Mouse (Mus musculus) testis, adult 2 months (tissue): Measurements from ENCODE around the gene B830017H08Rik. TPM values are rescaled to one million over a fixed set of nuclear protein-coding genes. Genes with fewer than 3 reads are reported as not detected.

Experiments used
- H3K27ac ChIP-seq: fragments of 200-500 bp; 2 replicates; pipeline ENCODE4 v1.5.1; 2012; ENCODE audit warnings: low read depth, low read length; ENCODE audit not compliant: control insufficient read depth, insufficient read depth
- H3K27me3 ChIP-seq: fragments of 200-500 bp; 2 replicates; pipeline ENCODE4 v1.6.1; 2012; ENCODE audit warnings: mild to moderate bottlenecking, low read length, moderate library complexity; ENCODE audit not compliant: control insufficient read depth, insufficient read depth
- H3K36me3 ChIP-seq: fragments of 200-500 bp; 2 replicates; pipeline ENCODE4 v1.6.1; 2012; ENCODE audit warnings: mild to moderate bottlenecking, low read length; ENCODE audit not compliant: control insufficient read depth, insufficient read depth
- H3K4me1 ChIP-seq: fragments of 200-500 bp; 2 replicates; pipeline ENCODE4 v1.6.1; 2012; ENCODE audit warnings: low read length; ENCODE audit not compliant: control insufficient read depth, insufficient read depth
- H3K4me3 ChIP-seq: fragments of 200-500 bp; 2 replicates; pipeline ENCODE4 v1.5.1; 2012; ENCODE audit warnings: low read depth, mild to moderate bottlenecking, low read length, moderate library complexity, mixed read lengths; ENCODE audit not compliant: control insufficient read depth
- CTCF ChIP-seq: fragments of 200-500 bp; IDR thresholded peaks from 2 replicates; pipeline ENCODE4 v1.5.1; 2012; ENCODE audit warnings: low read depth, mild to moderate bottlenecking, inconsistent platforms, low read length, moderate library complexity; ENCODE audit not compliant: control insufficient read depth, insufficient read depth, insufficient replicate concordance
- POLR2A ChIP-seq: fragments of 200-500 bp; IDR thresholded peaks from 2 replicates; pipeline ENCODE4 v1.6.1; 2012; ENCODE audit warnings: low read depth, mild to moderate bottlenecking, inconsistent platforms, low read length, moderate library complexity; ENCODE audit not compliant: control insufficient read depth
- polyA plus RNA-seq: library from polyadenylated mRNA; depleted of rRNA; stranded (reverse); fragments of >200 nt; gene quantifications from 2 replicates; pipeline ENCODE4 v1.2.3, GENCODE M21; 2012

The B830017H08Rik gene
- polyA plus RNA-seq, 1 experiment, result 4.5 TPM

DNA sequence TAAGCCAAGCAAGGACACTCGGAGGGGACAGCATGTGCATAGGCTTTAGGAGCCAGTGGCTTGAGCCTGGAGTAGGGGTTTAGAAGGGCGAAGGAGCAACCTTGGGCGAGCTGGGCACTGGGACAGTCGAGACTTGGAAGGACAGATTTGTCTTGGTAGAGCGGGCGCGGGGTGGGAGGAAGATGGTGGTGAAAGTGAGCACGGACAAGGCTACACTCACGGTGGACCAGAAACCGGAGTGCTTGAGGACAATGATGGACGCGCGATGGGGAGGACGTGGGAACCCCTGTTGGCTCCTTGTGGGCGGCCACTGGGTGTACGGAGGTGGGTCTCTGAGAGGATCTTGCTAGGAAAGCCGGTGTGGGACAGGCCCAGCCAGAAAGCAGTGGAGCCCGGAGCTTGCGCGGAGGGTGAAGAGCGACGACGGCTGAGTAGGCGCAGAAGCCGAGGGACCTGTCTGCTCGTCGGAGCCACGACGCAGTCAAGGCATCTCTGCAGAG lies 35.1 kb upstream of the B830017H08Rik start:
- no peak overlapping the region; the same call in 1 of the 2 replicates for H3K27ac ChIP-seq
- H3K36me3 ChIP-seq, result no peaks in the 10 kb centered on the region
- no peaks in the 10 kb centered on the region for H3K27me3 ChIP-seq
- TF ChIP-seq POLR2A (no peak), CTCF (no peak)
- peak overlapping the region; percentile 54 for H3K4me3 ChIP-seq
- peaks cover 21% of the 10 kb centered on the region for H3K4me1 ChIP-seq

DNA sequence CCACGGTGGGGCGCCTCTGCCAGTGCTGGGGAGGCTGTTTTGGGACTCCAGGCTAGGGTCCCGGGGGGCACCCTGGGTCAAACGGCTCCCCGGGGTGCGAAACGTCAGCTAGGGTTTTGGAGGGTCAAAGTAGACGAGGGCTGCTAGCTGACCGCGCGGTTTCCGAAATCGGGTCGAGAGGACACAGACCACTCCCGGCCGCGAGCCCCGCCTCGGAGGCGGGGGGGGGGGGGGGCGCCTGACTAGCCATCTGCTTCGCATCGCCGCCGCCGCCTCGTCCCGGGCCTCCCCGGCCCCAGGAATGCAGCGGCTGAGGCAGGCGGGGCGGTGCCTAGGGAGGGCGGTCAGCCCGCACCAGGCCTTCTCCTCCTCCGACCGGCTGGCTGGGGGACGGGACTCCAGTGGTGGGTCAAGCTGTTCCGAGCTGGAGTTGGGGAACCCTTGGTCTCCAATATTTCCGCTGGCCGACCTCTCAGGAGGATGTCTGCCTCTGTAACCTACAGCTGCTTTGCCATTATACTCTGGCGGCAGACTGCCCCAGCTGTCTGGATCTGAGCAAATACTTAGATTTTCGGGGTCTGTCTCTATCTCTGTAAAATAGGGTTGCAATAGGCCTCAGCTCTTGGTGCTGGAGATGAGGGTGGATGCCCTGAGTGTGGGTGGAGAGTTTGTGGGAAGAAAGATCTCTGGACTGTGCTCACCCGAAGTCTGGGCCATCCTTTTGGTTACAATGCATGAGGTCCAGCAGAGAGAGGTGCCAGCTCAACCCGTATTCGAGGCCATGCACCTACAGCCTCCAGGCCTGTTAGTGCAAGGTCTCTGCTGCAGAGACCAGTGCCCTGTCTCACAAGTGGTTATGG lies 34.4 kb upstream of the B830017H08Rik start:
- no peak overlapping the region; the same call in 1 of the 2 replicates for H3K27ac ChIP-seq
- H3K36me3 ChIP-seq, result no peaks in the 10 kb centered on the region
- TF ChIP-seq POLR2A, result no peak
- TF ChIP-seq CTCF, result no peak
- H3K4me3 ChIP-seq, result peak overlapping the region; percentile 54
- H3K27me3 ChIP-seq, result no peaks in the 10 kb centered on the region
- H3K4me1 ChIP-seq, result peaks cover 28% of the 10 kb centered on the region

- Histone ChIP-seq H3K27me3 (no peaks in the 10 kb centered on the region), H3K4me3 (no peak overlapping the region), H3K27ac (no peak overlapping the region), H3K36me3 (no peaks in the 10 kb centered on the region), H3K4me1 (peaks cover 37% of the 10 kb centered on the region)
- TF ChIP-seq POLR2A, result no peak
- TF ChIP-seq CTCF, result no peak
These were observed 33.3 kb upstream of the B830017H08Rik start for GRCm38 (mm10) chr16:17799584-17799983.

GRCm38 (mm10) chr16:17801777-17802455 lies 31.0 kb upstream of the B830017H08Rik start:
- H3K4me3 ChIP-seq, result no peak overlapping the region
- no peak for TF ChIP-seq POLR2A
- no peak for TF ChIP-seq CTCF
- H3K4me1 ChIP-seq, result peaks cover 47% of the 10 kb centered on the region
- H3K27ac ChIP-seq, result no peak overlapping the region
- no peaks in the 10 kb centered on the region for H3K27me3 ChIP-seq
- no peaks in the 10 kb centered on the region for H3K36me3 ChIP-seq

DNA sequence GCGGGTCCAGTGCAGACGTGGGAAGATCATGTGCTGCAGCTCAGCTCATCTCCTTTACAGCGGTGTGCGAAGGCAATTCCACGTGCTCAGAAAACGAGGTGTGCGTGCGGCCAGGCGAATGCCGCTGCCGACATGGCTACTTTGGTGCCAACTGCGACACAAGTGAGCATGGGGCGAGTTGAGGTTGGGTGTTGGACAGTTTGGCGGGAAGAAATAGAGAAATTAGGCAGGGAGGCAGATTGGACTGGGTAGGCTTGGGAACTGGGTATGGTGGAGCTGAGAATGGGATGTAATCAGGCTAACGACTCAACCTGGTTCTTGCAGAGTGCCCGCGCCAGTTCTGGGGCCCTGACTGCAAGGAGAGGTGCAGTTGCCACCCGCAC lies 30.5 kb upstream of the B830017H08Rik start:
- Histone ChIP-seq H3K27me3 (no peaks in the 10 kb centered on the region), H3K4me1 (peaks cover 45% of the 10 kb centered on the region), H3K4me3 (no peak overlapping the region; the same call in 1 of the 2 replicates), H3K27ac (no peak overlapping the region), H3K36me3 (no peaks in the 10 kb centered on the region)
- TF ChIP-seq CTCF, result no peak
- no peak for TF ChIP-seq POLR2A

DNA sequence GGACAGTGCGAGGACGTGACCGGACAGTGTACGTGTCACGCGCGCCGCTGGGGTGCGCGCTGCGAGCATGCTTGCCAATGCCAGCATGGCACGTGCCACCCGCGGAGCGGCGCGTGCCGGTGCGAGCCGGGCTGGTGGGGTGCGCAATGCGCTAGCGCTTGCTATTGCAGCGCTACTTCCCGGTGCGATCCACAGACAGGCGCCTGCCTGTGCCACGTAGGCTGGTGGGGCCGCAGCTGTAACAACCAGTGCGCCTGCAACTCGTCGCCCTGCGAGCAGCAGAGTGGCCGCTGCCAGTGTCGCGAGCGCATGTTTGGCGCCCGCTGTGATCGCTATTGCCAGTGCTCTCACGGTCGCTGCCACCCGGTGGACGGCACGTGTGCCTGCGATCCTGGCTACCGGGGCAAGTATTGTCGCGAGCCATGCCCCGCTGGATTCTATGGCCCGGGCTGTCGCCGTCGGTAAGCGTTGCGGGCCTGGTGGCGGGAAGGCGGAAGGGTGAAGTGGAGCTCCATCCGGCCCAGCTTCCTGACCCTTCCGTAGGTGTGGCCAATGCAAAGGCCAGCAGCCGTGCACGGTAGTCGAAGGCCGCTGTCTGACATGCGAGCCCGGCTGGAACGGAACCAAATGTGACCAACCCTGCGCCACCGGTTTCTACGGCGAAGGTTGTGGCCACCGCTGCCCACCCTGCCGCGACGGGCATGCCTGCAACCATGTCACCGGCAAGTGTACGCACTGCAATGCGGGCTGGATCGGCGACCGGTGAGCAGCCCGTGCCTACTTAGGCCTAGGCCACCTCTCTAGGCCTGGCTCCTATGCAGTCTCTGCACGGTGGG lies 29.9 kb upstream of the B830017H08Rik start:
- H3K36me3 ChIP-seq, result no peaks in the 10 kb centered on the region
- no peak overlapping the region for H3K27ac ChIP-seq
- peak overlapping the region; percentile 9 for H3K4me3 ChIP-seq
- TF ChIP-seq CTCF (no peak), POLR2A (0 out of 2 replicates have a peak, but pooled peaks have one; percentile 15)
- H3K4me1 ChIP-seq, result peaks cover 45% of the 10 kb centered on the region
- H3K27me3 ChIP-seq, result no peaks in the 10 kb centered on the region

- TF ChIP-seq POLR2A (no peak), CTCF (no peak)
- Histone ChIP-seq H3K4me1 (peaks cover 45% of the 10 kb centered on the region), H3K27me3 (no peaks in the 10 kb centered on the region), H3K36me3 (no peaks in the 10 kb centered on the region), H3K27ac (no peak overlapping the region), H3K4me3 (peak overlapping the region; percentile 57)
These were observed 29.1 kb upstream of the B830017H08Rik start for GRCm38 (mm10) chr16:17803675-17804448.
